Mouse (Mus musculus) spleen, adult 2 months (tissue): ENCODE measurements around the gene Ptpn4.

Experiments
- CTCF ChIP-seq: fragments of 200-500 bp; IDR thresholded peaks from 2 replicates; pipeline ENCODE4 v1.5.1; 2011; ENCODE audit warnings: mild to moderate bottlenecking, inconsistent platforms; ENCODE audit not compliant: insufficient read depth, insufficient read length, insufficient replicate concordance; ENCODE audit errors: extremely low read depth
- POLR2A ChIP-seq: fragments of 200-500 bp; IDR thresholded peaks from 2 replicates; pipeline ENCODE4 v1.6.1; 2011; ENCODE audit warnings: low read depth, low read length, inconsistent platforms

- TF ChIP-seq CTCF (no peak), POLR2A (no peak)
Measured at GRCm38 (mm10) chr1:119849146-119849935, 11.9 kb upstream of the Ptpn4 start.
